Mouse (Mus musculus): ENCODE measurements around the gene Tmem200b.

GRCm38 (mm10) chr4:131922404-131922803 lies 833 bp downstream of the Tmem200b start:
- TF ChIP-seq CTCF (IDR thresholded peaks at IDR 0.05; ENCODE audit: control insufficient read depth, insufficient read depth, insufficient read length) (no peak), MAX (IDR thresholded peaks at IDR 0.05) (no peak), MYOG (IDR thresholded peaks at IDR 0.05; ENCODE audit: control insufficient read depth, extremely low read depth, insufficient read length) (no peak), CEBPB (IDR thresholded peaks at IDR 0.05; ENCODE audit: low read depth) (no peak), MYOD1 (IDR thresholded peaks at IDR 0.05; ENCODE audit: control insufficient read depth, insufficient read length, low read depth) (no peak), USF1 (IDR thresholded peaks at IDR 0.05; ENCODE audit: low read depth) (no peak), FOSL1 (IDR thresholded peaks at IDR 0.05; ENCODE audit: insufficient read depth, low read length, poor library complexity, severe bottlenecking) (no peak)
